Mouse (Mus musculus) MEL-GATA-1-ER (cell line): ENCODE results near the gene Hpse2.
"Not testable (repeated sequence)": the region's sequence is repeated elsewhere in the genome, so short reads cannot be mapped to it uniquely, and the experiment has no call there.

Experiments used
- DNase-seq: peaks from one replicate; pipeline ENCODE4 v3.0.0-alpha.2; 2012; ENCODE audit warnings: low read depth; ENCODE audit errors: extremely low read depth

Gene Hpse2

GRCm38 (mm10) chr19:42857096-42857495 lies 531.1 kb downstream of the Hpse2 start:
- DNase-seq = no peak

DNA sequence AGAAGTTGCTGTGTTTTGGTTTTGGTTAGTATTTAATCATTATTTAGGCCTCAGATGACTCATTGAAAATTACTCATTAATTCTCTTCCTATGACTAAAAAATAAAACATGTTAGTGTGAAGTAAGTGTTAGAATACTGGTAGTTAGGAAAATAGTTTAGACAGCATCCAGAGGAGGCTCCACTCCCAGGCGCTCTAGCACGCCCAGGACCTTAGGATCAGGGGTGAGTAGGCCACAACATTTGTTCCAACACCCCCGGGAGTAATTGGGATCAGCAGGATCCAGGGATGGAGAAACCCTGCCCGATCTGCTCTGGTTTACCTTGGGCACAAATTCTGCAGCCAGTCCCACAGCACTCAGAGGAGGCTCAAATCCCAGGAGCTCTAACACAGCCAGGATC lies 532.5 kb downstream of the Hpse2 start:
- no peak for DNase-seq

DNA sequence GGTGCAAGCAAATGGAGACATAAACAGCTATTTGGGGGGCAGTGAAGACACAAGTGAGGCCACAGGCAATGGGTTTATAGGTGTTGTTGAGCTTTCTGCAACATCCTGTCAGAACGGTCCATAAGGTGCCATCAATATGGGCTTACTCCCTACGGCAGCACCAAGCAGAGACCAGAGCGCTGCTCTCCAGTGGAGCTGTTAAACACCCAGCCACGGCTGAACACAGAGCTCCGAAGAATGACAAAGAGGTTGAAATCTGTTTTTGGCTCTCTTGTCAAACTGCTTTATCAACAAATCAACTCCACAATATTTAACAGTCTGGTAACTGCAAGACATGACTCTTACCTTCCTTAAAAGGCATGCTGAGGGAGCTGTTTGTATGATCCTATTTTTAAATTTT lies 537.7 kb downstream of the Hpse2 start:
- DNase-seq = no peak

DNA sequence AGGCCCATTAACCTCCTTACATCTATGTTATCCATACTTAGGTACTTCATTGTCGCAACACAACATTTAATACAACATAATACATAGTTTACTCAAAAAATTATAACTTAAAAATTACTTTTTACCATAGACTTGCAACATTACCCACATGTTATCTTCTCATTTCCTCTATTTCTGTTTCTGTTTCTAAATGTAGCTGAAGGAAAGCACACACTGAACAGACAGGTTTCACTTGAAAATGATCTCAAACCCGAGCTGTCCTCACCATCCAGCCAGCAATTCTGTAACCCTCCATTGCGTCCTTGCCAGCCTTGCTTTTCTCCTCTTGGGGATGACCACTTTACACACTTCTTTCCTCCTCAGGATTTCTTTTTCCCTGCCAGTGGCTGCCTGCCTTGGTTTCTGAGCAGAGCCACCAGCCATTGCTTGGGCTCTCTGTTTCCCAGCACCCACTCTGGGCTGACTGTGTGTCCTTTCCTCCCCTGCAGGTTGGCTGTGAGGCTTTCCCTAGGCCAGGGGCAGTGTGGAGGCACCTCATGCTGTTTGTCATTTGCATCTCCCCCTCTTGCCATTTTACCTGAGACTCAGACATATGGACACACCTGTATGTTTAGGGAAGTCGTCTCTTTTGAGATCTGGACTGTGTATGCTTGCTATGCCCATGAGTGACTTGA lies 548.4 kb downstream of the Hpse2 start:
- no peak for DNase-seq

GRCm38 (mm10) chr19:42839118-42839517 lies 549.0 kb downstream of the Hpse2 start:
- no peak for DNase-seq

- no peak for DNase-seq
These were observed 549.9 kb downstream of the Hpse2 start for GRCm38 (mm10) chr19:42838271-42838670.

DNA sequence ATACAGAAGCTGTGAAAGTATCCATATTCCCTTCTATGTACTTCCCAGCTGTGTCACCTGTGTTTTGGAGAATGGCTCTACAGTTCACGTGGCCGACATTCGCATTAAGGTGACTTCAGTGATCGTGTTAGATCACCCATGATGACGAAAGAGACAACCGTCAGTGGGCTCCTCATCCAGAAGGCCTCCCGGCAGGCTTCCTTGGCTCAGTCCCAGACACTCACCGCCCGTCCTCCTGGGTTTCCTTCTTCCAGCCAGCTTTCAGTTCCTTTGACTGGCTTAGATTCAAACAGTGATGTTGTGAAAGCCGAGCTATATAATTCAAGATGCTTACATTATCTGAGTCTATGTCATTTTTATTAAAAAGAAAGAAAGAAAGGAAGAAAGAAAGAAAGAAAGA lies 550.6 kb downstream of the Hpse2 start:
- DNase-seq = no peak

- no peak for DNase-seq
These were observed 555.0 kb downstream of the Hpse2 start for GRCm38 (mm10) chr19:42833126-42833525.

- DNase-seq = no peak
These were observed 555.9 kb downstream of the Hpse2 start for GRCm38 (mm10) chr19:42832251-42832650.

GRCm38 (mm10) chr19:42829196-42829595 lies 559.0 kb downstream of the Hpse2 start:
- no peak for DNase-seq

- no peak for DNase-seq
These were observed 560.3 kb downstream of the Hpse2 start for GRCm38 (mm10) chr19:42827843-42828242.

DNA sequence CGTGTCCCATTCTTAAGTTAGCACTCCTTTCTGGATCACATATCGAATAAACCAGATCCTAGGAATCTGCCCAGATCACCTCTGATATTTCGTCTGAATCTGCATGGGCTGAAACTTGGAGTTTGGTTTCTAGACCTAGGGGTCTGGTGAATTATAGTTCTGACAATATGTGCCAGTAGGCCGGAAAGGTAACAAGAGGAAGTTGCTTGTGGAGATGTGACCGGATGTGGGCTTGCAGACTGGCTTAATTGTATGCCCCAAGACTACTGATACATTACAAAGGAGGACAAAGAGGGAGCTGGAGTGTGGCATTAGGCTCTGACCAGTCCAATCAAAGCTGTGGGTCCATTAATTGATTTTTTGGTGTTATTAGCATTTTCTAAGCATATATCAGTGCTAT lies 568.0 kb downstream of the Hpse2 start:
- DNase-seq = no peak

DNA sequence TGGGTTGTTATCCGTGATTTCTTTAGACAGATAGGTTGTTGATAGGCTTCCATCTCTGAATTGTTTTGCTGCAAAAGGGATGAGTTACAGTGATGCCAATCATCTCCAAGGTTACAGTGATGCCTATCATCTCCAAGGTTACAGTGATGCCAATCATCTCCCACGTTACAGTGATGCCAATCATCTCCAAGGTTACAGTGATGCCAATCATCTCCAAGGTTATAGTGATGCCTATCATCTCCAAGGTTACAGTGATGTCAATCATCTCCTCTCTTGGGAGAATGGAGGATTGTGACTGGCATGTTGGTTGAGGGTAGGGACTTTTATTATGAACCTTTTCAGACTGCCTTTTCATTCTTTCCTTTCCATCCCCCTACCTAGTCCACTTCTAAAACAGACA lies 570.4 kb downstream of the Hpse2 start:
- DNase-seq = no peak

GRCm38 (mm10) chr19:42816261-42816660 lies 571.9 kb downstream of the Hpse2 start:
- DNase-seq = no peak

DNA sequence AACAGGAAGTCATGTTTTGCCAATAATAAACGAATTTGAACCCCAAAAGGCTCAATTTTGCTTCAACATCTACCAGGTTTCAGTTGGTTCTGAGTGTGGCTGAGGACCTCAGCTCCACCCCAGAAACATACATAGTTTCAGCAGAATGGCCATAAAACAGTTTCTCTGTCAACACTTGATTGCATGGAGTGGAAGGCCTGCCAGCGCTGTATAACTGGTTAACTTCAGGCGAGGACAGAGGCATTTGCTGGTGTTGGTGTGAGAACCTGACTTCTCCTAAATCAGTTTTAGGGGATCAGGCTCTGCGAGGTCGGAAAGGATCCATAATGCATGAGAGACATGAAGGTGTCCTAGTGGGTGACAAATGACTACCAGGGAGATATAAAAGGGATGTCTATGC lies 578.0 kb downstream of the Hpse2 start:
- no peak for DNase-seq

DNA sequence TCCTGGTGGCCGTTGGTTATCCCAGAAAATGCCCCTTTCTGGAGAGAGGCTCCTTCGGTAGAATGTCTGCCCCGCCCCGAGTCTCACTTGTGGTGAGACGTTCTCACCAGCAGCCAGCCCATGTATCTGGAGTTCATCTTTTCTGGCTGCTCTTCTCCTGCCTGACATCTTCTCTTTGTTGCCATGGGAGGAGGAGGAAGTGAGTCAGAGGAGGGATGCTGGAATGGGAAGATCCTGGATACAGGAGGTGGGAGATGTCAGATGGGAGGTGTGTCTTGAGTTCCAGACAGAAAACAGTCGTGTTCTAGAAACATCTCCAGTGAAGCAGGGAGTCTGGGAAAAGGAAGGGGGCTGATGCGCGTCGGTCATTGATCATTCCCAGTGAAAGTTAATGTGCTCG lies 578.7 kb downstream of the Hpse2 start:
- DNase-seq = no peak

DNA sequence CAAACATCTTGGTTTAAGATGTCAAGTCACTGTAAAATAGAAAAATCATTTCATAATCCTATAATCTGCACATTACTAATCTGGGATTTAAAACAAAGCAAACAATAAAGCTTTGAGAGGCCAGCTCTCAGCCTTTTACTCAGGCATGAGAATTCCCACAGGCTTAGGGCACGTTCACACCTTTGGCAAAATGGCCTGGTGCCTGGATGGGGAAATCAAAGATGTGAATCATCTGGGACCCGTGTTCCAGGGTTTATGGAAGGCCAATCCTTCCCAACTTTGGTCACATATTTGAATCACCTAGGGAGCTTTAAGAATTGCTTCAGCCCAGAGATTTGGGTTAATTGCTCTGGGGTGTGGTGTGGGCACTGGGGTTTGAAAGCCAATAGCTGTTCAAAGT lies 590.3 kb downstream of the Hpse2 start:
- DNase-seq = no peak

DNA sequence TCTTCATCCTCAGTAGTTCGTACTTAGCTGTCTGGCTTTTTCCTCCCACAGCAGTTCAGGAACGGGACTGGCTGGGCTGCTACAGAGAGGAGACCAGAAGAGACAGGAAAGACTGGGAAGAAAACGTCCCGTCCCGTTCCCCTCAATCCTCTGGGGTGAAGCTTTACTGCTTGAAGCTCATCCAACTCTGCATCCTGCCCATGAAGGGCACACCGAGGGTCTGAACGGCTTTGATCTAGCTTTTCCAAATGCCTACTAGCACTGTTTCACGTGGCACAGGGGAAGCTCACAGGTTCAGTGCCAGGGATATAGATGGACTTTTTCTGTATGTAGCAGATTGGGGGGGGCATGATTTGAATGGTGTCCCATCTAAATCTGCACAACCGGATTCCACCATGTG lies 592.4 kb downstream of the Hpse2 start:
- DNase-seq = no peak

GRCm38 (mm10) chr19:42794914-42795613 lies 593.1 kb downstream of the Hpse2 start:
- peak; percentile 59 for DNase-seq

DNA sequence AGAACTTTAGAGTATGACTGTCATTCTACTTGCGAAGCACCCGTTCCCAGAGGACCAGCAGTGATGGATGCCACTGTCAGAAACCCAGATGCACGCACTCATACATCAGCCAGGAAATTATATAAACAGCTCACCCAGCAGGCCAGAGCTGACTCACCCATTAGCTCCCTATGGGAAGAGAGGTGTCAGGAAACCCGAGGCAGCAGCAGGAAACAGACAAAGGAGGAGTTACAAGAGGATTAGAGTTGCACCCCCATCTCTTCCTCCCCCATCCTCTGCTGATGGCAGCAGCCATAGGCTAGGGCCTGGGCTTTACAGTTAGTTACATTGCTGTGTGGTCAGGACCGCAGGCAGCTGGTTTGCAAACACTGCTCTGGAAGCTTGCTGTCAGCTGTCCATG lies 599.8 kb downstream of the Hpse2 start:
- DNase-seq = no peak

- DNase-seq = no peak
These were observed 602.5 kb downstream of the Hpse2 start for GRCm38 (mm10) chr19:42785562-42786220.

DNA sequence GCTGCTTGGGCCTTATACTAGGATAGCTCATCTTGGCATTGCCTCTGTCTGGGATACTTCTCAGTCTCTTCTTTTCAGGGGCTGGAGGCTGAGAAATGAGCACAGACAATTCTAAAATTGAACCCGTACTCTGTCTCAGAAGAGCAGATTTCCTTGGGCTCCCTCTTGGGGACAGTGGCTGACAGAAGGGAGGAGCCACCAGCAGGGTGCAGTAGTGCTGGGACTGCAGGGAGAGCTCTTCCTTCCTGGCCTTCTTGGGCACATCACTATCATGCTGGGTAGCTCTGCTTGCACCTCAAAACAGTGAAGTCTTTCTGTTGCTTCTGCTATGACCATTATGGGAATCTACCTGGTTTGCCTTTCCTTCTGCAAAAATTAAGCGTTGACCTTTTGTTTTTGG lies 603.0 kb downstream of the Hpse2 start:
- DNase-seq = no peak

DNA sequence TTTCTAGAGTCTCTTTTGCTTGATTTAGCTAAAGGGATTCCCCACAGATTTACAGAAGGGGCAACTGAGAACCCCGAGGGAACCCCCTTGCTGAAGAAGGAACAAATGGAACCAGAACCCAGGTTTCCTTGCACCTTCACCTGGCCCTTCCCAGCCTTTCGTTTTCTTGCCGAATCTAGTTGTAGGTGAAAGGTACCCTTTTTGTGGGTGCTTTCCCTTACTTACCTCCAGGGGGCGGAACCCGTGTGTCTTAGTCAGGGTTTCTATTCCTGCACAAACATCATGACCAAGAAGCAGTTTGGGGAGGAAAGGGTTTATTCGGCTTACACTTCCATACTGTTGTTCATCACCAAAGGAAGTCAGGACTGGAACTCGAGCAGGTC lies 608.0 kb downstream of the Hpse2 start:
- not testable (repeated sequence) for DNase-seq
